Mouse (Mus musculus) stomach, embryonic 14.5 days (tissue): ENCODE data around the gene Ccdc6. TPM values are rescaled to one million over a fixed set of nuclear protein-coding genes. Genes with fewer than 3 reads are reported as not detected.

ENCODE experiments used
- ATAC-seq: fragments of 200-750 bp; cut with Nextera tagmentation; 2 replicates; pipeline ENCODE4 v1.8.0; 2017; ENCODE audit warnings: low read depth, moderate TSS enrichment; ENCODE audit not compliant: insufficient number of reproducible peaks, insufficient read depth, low FRiP score
- H3K27ac ChIP-seq: fragments of 300-500 bp; sonication (generic); 2 replicates; pipeline ENCODE4 v1.5.1; 2014; ENCODE audit warnings: mild to moderate bottlenecking, low read length, moderate library complexity, mixed read lengths
- H3K27me3 ChIP-seq: fragments of 300-500 bp; sonication (generic); 2 replicates; pipeline ENCODE4 v1.6.1; 2014; ENCODE audit warnings: low read length, control low read depth, mixed read lengths; ENCODE audit not compliant: control insufficient read depth, insufficient read depth
- H3K36me3 ChIP-seq: fragments of 300-500 bp; sonication (generic); 2 replicates; pipeline ENCODE4 v1.6.1; 2014; ENCODE audit warnings: mild to moderate bottlenecking, control low read depth, low read length, moderate library complexity, mixed read lengths; ENCODE audit not compliant: control insufficient read depth, insufficient read depth
- H3K4me1 ChIP-seq: fragments of 300-500 bp; sonication (generic); 2 replicates; pipeline ENCODE4 v1.6.1; 2014; ENCODE audit warnings: low read length, control low read depth, mixed read lengths; ENCODE audit not compliant: control insufficient read depth, insufficient read depth
- H3K4me2 ChIP-seq: fragments of 300-500 bp; sonication (generic); replicated peaks from 2 replicates; pipeline ENCODE4 v1.6.1; 2014; ENCODE audit warnings: low read depth, low read length, control low read depth
- H3K4me3 ChIP-seq: fragments of 300-500 bp; sonication (generic); 2 replicates; pipeline ENCODE4 v1.5.1; 2014; ENCODE audit warnings: low read depth, low read length, control low read depth
- H3K9ac ChIP-seq: fragments of 300-500 bp; sonication (generic); replicated peaks from 2 replicates; pipeline ENCODE4 v1.6.1; 2014; ENCODE audit warnings: low read depth, mild to moderate bottlenecking, control low read depth, low read length, moderate library complexity, mixed read lengths
- H3K9me3 ChIP-seq: fragments of 300-500 bp; sonication (generic); 2 replicates; pipeline ENCODE4 v1.6.1; 2016; ENCODE audit warnings: low read depth, low read length, control low read depth; ENCODE audit not compliant: control insufficient read depth
- WGBS: fragments of 180-500 bp; shearing (Covaris S2); extraction: QIAGEN DNeasy Blood & Tissue Kit; methylation state at CpG from one replicate; pipeline ENCODE4 v1.1.7; 2014; 5-methylcytosine and 5-hydroxymethylcytosine counted together
- polyA plus RNA-seq: library from polyadenylated mRNA; unstranded; fragments of >200 nt; fragmentation: Nextera tagmentation; extraction: Ambion mirVana; gene quantifications from 2 replicates; pipeline ENCODE4 v1.2.1, GENCODE M21; 2014

Gene Ccdc6
- polyA plus RNA-seq, 1 experiment from 2014 or later: 27.2 TPM

DNA sequence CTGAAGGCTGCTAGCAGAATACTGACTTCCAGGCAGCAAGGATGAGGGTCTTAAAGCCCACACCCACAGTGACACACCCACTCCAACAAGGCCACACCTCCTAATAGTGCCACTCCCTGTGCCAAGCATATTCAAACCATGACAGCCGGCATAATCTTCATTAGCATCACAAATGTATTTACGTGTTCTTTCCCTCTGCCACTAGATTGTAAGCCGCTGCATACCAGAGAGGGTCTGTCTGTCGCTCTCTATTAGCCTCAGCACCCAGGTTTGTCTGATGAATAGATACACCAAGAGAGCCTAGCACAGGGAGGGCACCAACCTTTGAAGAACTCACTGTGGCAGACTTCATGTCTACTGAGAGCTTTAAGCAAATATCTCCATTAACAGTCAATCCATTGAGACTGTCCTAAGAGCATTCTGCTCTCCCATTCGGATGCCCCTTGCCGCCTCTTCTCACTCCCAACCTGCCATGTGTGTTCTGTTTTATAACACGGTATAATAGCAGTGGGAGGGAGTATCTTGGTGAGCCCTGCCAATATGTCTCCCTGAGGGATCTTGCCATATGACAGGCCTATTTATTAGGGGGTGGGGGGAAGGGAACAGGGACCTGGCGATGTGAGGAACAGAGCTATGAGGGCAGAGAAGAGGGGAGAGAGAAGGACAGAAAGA, 30.3 kb upstream of the Ccdc6 start:
- Histone ChIP-seq H3K9ac (no peak overlapping the region), H3K27me3 (no peaks in the 10 kb centered on the region), H3K36me3 (no peaks in the 10 kb centered on the region), H3K27ac (no peak overlapping the region), H3K9me3 (no peaks in the 10 kb centered on the region; the same call in 1 of the 2 replicates), H3K4me2 (no peak overlapping the region), H3K4me1 (no peaks in the 10 kb centered on the region), H3K4me3 (no peak overlapping the region)
- WGBS: 52% methylated on average over 8 of the region's 8 CpGs
- no peak for ATAC-seq

- WGBS: 51% methylated on average over 6 of the region's 6 CpGs
- Histone ChIP-seq H3K4me2 (no peak overlapping the region), H3K27me3 (no peaks in the 10 kb centered on the region), H3K27ac (no peak overlapping the region), H3K36me3 (no peaks in the 10 kb centered on the region), H3K4me3 (no peak overlapping the region), H3K9ac (no peak overlapping the region), H3K9me3 (no peaks in the 10 kb centered on the region; the same call in 1 of the 2 replicates), H3K4me1 (no peaks in the 10 kb centered on the region)
- no peak for ATAC-seq
Observed at GRCm38 (mm10) chr10:70067169-70068115, 29.5 kb upstream of the Ccdc6 start.

- Histone ChIP-seq H3K27ac (no peak overlapping the region), H3K9ac (no peak overlapping the region), H3K4me3 (no peak overlapping the region), H3K4me2 (no peak overlapping the region), H3K36me3 (no peaks in the 10 kb centered on the region), H3K4me1 (no peaks in the 10 kb centered on the region), H3K27me3 (no peaks in the 10 kb centered on the region), H3K9me3 (no peaks in the 10 kb centered on the region; the same call in 1 of the 2 replicates)
- 54% methylated on average over 6 of the region's 6 CpGs for WGBS
- no peak for ATAC-seq
Observed at GRCm38 (mm10) chr10:70069321-70069720, 27.6 kb upstream of the Ccdc6 start.

DNA sequence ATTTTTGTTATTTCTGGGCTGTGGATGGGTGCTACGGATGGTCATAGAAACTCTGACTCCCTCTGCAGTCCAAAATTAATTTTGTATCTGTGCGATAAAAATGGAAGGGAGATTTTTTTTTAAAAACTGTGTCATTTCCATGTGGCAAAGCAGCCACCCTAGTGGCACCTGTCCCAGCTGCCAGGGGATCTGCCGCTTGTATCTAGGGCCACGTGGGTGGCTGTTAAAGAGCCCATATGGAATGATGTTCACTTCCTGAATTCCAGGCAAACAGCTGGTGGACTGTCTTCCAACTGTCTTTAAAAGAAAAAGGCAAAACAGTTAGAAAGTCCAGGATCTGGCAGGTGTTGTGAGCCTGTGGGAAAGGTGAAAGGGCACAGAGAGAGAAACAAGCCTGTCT, 25.6 kb upstream of the Ccdc6 start:
- no peak overlapping the region for H3K27ac ChIP-seq
- no peaks in the 10 kb centered on the region for H3K4me1 ChIP-seq
- H3K36me3 ChIP-seq: no peaks in the 10 kb centered on the region
- WGBS: 88% methylated on average over 4 of the region's 4 CpGs
- no peaks in the 10 kb centered on the region; the same call in 1 of the 2 replicates for H3K9me3 ChIP-seq
- H3K9ac ChIP-seq: no peak overlapping the region
- no peaks in the 10 kb centered on the region for H3K27me3 ChIP-seq
- H3K4me3 ChIP-seq: no peak overlapping the region
- no peak for ATAC-seq
- no peak overlapping the region for H3K4me2 ChIP-seq

- ATAC-seq: no peak
- no peak overlapping the region for H3K27ac ChIP-seq
- H3K4me2 ChIP-seq: no peak overlapping the region
- 71% methylated on average over 4 of the region's 4 CpGs for WGBS
- H3K9me3 ChIP-seq: no peaks in the 10 kb centered on the region
- H3K4me1 ChIP-seq: peaks cover 9% of the 10 kb centered on the region; the same call in 1 of the 2 replicates
- H3K4me3 ChIP-seq: no peak overlapping the region
- no peak overlapping the region for H3K9ac ChIP-seq
- no peaks in the 10 kb centered on the region for H3K36me3 ChIP-seq
- H3K27me3 ChIP-seq: no peaks in the 10 kb centered on the region
Observed at GRCm38 (mm10) chr10:70077452-70077851, 19.5 kb upstream of the Ccdc6 start.

GRCm38 (mm10) chr10:70080908-70081307, 16.0 kb upstream of the Ccdc6 start:
- ATAC-seq: no peak
- WGBS: 36% methylated on average over 8 of the region's 8 CpGs
- Histone ChIP-seq H3K9me3 (no peaks in the 10 kb centered on the region), H3K27ac (peak overlapping the region; percentile 52), H3K4me1 (peaks cover 9% of the 10 kb centered on the region; the same call in 1 of the 2 replicates), H3K4me3 (no peak overlapping the region), H3K27me3 (no peaks in the 10 kb centered on the region), H3K36me3 (no peaks in the 10 kb centered on the region), H3K9ac (no peak overlapping the region), H3K4me2 (no peak overlapping the region)

GRCm38 (mm10) chr10:70081564-70082175, 15.3 kb upstream of the Ccdc6 start:
- Histone ChIP-seq H3K27ac (peak overlapping the region; percentile 52), H3K36me3 (no peaks in the 10 kb centered on the region), H3K27me3 (no peaks in the 10 kb centered on the region), H3K4me3 (no peak overlapping the region), H3K9me3 (no peaks in the 10 kb centered on the region), H3K4me1 (peaks cover 9% of the 10 kb centered on the region; the same call in 1 of the 2 replicates), H3K4me2 (no peak overlapping the region), H3K9ac (no peak overlapping the region)
- peak; percentile 58; the same call in 1 of the 2 replicates for ATAC-seq
- WGBS: 41% methylated on average over 19 of the region's 19 CpGs

- 86% methylated on average over 5 of the region's 5 CpGs for WGBS
- H3K4me1 ChIP-seq: peaks cover 9% of the 10 kb centered on the region; the same call in 1 of the 2 replicates
- H3K4me3 ChIP-seq: no peak overlapping the region
- no peaks in the 10 kb centered on the region for H3K36me3 ChIP-seq
- no peak for ATAC-seq
- H3K9me3 ChIP-seq: peaks cover 10% of the 10 kb centered on the region; the same call in 1 of the 2 replicates
- no peaks in the 10 kb centered on the region for H3K27me3 ChIP-seq
- no peak overlapping the region for H3K4me2 ChIP-seq
- H3K9ac ChIP-seq: no peak overlapping the region
- no peak overlapping the region for H3K27ac ChIP-seq
Observed at GRCm38 (mm10) chr10:70083241-70083640, 13.7 kb upstream of the Ccdc6 start.
